Mouse (Mus musculus) embryonic stem cell, embryonic (primary cell): ENCODE measurements around the gene Epb41l5.

ENCODE experiments used
- CTCF ChIA-PET, 4 experiments: fragments of 300-600 bp in 2 of 4; fragments of 350-600 bp in 2 of 4; sonication (Branson Sonifier 250); formaldehyde crosslinking; loops; one replicate each; lab custom pipeline; 2022; ENCODE audit warnings: inconsistent platforms in 2 of 4; lab: Charles Lee
- POLR2A ChIA-PET, 4 experiments: fragments of 300-600 bp in 2 of 4; fragments of 350-600 bp in 2 of 4; sonication (Branson Sonifier 250); formaldehyde crosslinking; loops; one replicate each; lab custom pipeline; 2022; ENCODE audit warnings: antibody characterized with exemption in 4 of 4, inconsistent platforms in 1 of 4; lab: Charles Lee

The Epb41l5 gene

GRCm38 (mm10) chr1:119525004-119525444 is 123.8 kb downstream of the Epb41l5 start:
- POLR2A ChIA-PET: interaction anchor here in 2 of 4 experiments (1.0 to 9.8 kb wide), 12 partner anchors 9 to 219 kb away, joined by 3 to 183 read pairs (median 6); partner anchors contain the start of gene Ralb (in 1 of the 2)
- CTCF ChIA-PET: interaction anchor here in 2 of 4 experiments (0.6 to 1.0 kb wide), 3 partner anchors 28 to 67 kb away, joined by 3 read pairs; no protein-coding TSS in a partner anchor

- ChIA-PET POLR2A (interaction anchor here in 3 of 4 experiments (0.6 to 9.8 kb wide), 10 partner anchors 10 to 354 kb away, joined by 3 to 183 read pairs (median 4); partner anchors contain the start of gene Ralb (in 2 of the 3)), CTCF (interaction anchor here in 3 of 4 experiments (0.5 to 2.3 kb wide), 5 partner anchors 19 to 420 kb away, joined by 3 to 9 read pairs (median 3); partner anchors contain the start of gene Ralb (in 1 of the 3))
These were observed 125.0 kb downstream of the Epb41l5 start for GRCm38 (mm10) chr1:119523826-119524225.

- POLR2A ChIA-PET: interaction anchor here (0.5 to 9.8 kb wide), 17 partner anchors 8 to 1135 kb away, joined by 3 to 183 read pairs (median 4); partner anchors contain the start of genes Ralb (in 1 of the 4) and Tmem177 (in 1 of the 4)
- CTCF ChIA-PET: interaction anchor here in 3 of 4 experiments (0.5 to 2.3 kb wide), 6 partner anchors 19 to 946 kb away, joined by 3 to 9 read pairs (median 4); partner anchors contain the start of gene Ralb (in 1 of the 3)
These were observed 125.4 kb downstream of the Epb41l5 start for GRCm38 (mm10) chr1:119523369-119523768.

- CTCF ChIA-PET: interaction anchor here in 3 of 4 experiments (0.6 to 2.3 kb wide), 5 partner anchors 18 to 751 kb away, joined by 3 to 9 read pairs (median 3); partner anchors contain the start of gene Ralb (in 1 of the 3)
- POLR2A ChIA-PET: interaction anchor here in 3 of 4 experiments (0.8 to 9.8 kb wide), 15 partner anchors 8 to 1134 kb away, joined by 3 to 183 read pairs (median 4); partner anchors contain the start of genes Ralb (in 2 of the 3) and Tmem177 (in 1 of the 3)
These were observed 126.1 kb downstream of the Epb41l5 start for GRCm38 (mm10) chr1:119522726-119523125.

- POLR2A ChIA-PET: interaction anchor here (0.7 to 9.8 kb wide), 12 partner anchors 12 to 433 kb away, joined by 3 to 183 read pairs (median 5); partner anchors contain the start of gene Ralb (in 2 of the 4)
These were observed 127.1 kb downstream of the Epb41l5 start for GRCm38 (mm10) chr1:119521681-119522080.

GRCm38 (mm10) chr1:119521029-119521428 is 127.8 kb downstream of the Epb41l5 start:
- ChIA-PET CTCF (interaction anchor here in 3 of 4 experiments (0.5 to 1.1 kb wide), 5 partner anchors 29 to 877 kb away, joined by 3 to 5 read pairs (median 3); no protein-coding TSS in a partner anchor), POLR2A (interaction anchor here in 3 of 4 experiments (0.7 to 9.8 kb wide), 10 partner anchors 13 to 434 kb away, joined by 3 to 183 read pairs (median 5); partner anchors contain the start of gene Ralb (in 2 of the 3))

More at GRCm38 (mm10) chr1:119521681-119522080, 127.1 kb downstream of the Epb41l5 start:
- CTCF ChIA-PET: interaction anchor here in 2 of 4 experiments (0.5 to 2.3 kb wide), 6 partner anchors 17 to 711 kb away, joined by 3 to 9 read pairs (median 4); partner anchors contain the start of gene Ralb (in 1 of the 2)

- CTCF ChIA-PET: interaction anchor here in 2 of 4 experiments (0.6 to 1.2 kb wide), 4 partner anchors 10 to 1008 kb away, joined by 3 to 5 read pairs (median 3); no protein-coding TSS in a partner anchor
- POLR2A ChIA-PET: interaction anchor here (0.6 to 9.8 kb wide), 12 partner anchors 9 to 171 kb away, joined by 3 to 183 read pairs (median 4); partner anchors contain the start of gene Ralb (in 2 of the 4)
These were observed 129.5 kb downstream of the Epb41l5 start for GRCm38 (mm10) chr1:119519286-119519685.

- CTCF ChIA-PET: interaction anchor here in 2 of 4 experiments (0.9 to 1.0 kb wide), 2 partner anchors 11 to 21 kb away, joined by 3 read pairs; no protein-coding TSS in a partner anchor
These were observed 130.0 kb downstream of the Epb41l5 start for GRCm38 (mm10) chr1:119518786-119519185.

GRCm38 (mm10) chr1:119518060-119518459 is 130.7 kb downstream of the Epb41l5 start:
- CTCF ChIA-PET: no interaction called here
- POLR2A ChIA-PET: interaction anchor here in 2 of 4 experiments (0.7 to 9.8 kb wide), 5 partner anchors 11 to 63 kb away, joined by 3 to 183 read pairs (median 5); partner anchors contain the start of gene Ralb (in 1 of the 2)

More at GRCm38 (mm10) chr1:119518786-119519185, 130.0 kb downstream of the Epb41l5 start:
- POLR2A ChIA-PET: interaction anchor here (0.6 to 9.8 kb wide), 10 partner anchors 10 to 170 kb away, joined by 3 to 183 read pairs (median 4); partner anchors contain the start of gene Ralb (in 1 of the 4)

- CTCF ChIA-PET: interaction anchor here in 1 of 4 experiments (0.7 kb wide), 1 partner anchor 543 kb away, joined by 3 read pairs; no protein-coding TSS in a partner anchor
These were observed 137.9 kb downstream of the Epb41l5 start for GRCm38 (mm10) chr1:119510857-119511256.

GRCm38 (mm10) chr1:119510409-119510808 is 138.4 kb downstream of the Epb41l5 start:
- POLR2A ChIA-PET: interaction anchor here in 1 of 4 experiments (0.6 to 1.7 kb wide), 2 partner anchors 11 to 15 kb away, joined by 3 to 6 read pairs; partner anchors contain the start of gene Tmem185b
- CTCF ChIA-PET: interaction anchor here in 2 of 4 experiments (0.6 to 0.7 kb wide), 2 partner anchors 26 to 543 kb away, joined by 3 read pairs; no protein-coding TSS in a partner anchor

More at GRCm38 (mm10) chr1:119510857-119511256, 137.9 kb downstream of the Epb41l5 start:
- POLR2A ChIA-PET: interaction anchor here in 1 of 4 experiments (0.6 to 1.7 kb wide), 2 partner anchors 12 to 15 kb away, joined by 3 to 6 read pairs; partner anchors contain the start of gene Tmem185b

- POLR2A ChIA-PET: interaction anchor here in 1 of 4 experiments (1.3 kb wide), 1 partner anchor 17 kb away, joined by 3 read pairs; the partner anchor contains the start of gene Tmem185b
- CTCF ChIA-PET: interaction anchor here in 1 of 4 experiments (0.7 kb wide), 1 partner anchor 54 kb away, joined by 3 read pairs; no protein-coding TSS in a partner anchor
These were observed 139.3 kb downstream of the Epb41l5 start for GRCm38 (mm10) chr1:119509474-119509873.

GRCm38 (mm10) chr1:119508548-119508947 is 140.3 kb downstream of the Epb41l5 start:
- POLR2A ChIA-PET: interaction anchor here in 2 of 4 experiments (0.8 to 1.3 kb wide), 2 partner anchors 17 kb away, joined by 3 to 4 read pairs; partner anchors contain the start of gene Tmem185b (in 2 of the 2)
- CTCF ChIA-PET: interaction anchor here in 1 of 4 experiments (0.7 kb wide), 1 partner anchor 167 kb away, joined by 3 read pairs; no protein-coding TSS in a partner anchor

GRCm38 (mm10) chr1:119505951-119506350 is 142.8 kb downstream of the Epb41l5 start:
- ChIA-PET CTCF (interaction anchor here in 1 of 4 experiments (0.9 kb wide), 1 partner anchor 12 kb away, joined by 3 read pairs; no protein-coding TSS in a partner anchor), POLR2A (no interaction called here)

GRCm38 (mm10) chr1:119504260-119505062 is 144.3 kb downstream of the Epb41l5 start, which contains the start of gene Ralb:
TSS of gene Ralb (minus strand) at chr1:119504794.
- CTCF ChIA-PET: interaction anchor here (0.5 to 2.0 kb wide), 13 partner anchors 9 to 494 kb away, joined by 3 to 13 read pairs (median 4); partner anchors contain the start of gene Tmem185b (in 1 of the 4)
- POLR2A ChIA-PET: interaction anchor here in 3 of 4 experiments (0.6 to 14.2 kb wide), 27 partner anchors 8 to 1045 kb away, joined by 3 to 183 read pairs (median 4); partner anchors contain the start of genes Tmem185b (in 2 of the 3) and Tfcp2l1 (in 1 of the 3)

- CTCF ChIA-PET: interaction anchor here in 3 of 4 experiments (1.0 to 2.0 kb wide), 6 partner anchors 10 to 429 kb away, joined by 3 to 13 read pairs (median 6); no protein-coding TSS in a partner anchor
These were observed 145.0 kb downstream of the Epb41l5 start for GRCm38 (mm10) chr1:119503808-119504207.

More at GRCm38 (mm10) chr1:119503808-119504207, 145.0 kb downstream of the Epb41l5 start:
- POLR2A ChIA-PET: interaction anchor here in 3 of 4 experiments (1.2 to 14.2 kb wide), 10 partner anchors 10 to 876 kb away, joined by 3 to 183 read pairs (median 8); partner anchors contain the start of genes Tfcp2l1 (in 1 of the 3) and Tmem185b (in 1 of the 3)
